Mouse (Mus musculus): ENCODE results near the gene Plk3. TPM values are rescaled to one million over a fixed set of nuclear protein-coding genes. Genes with fewer than 3 reads are reported as not detected.
A peak's percentile ranks its signal among the peaks of the same experiment; 100 is the strongest.

Plk3 gene
- total RNA-seq, 1 experiment from 2014 or later: 3.1 TPM

- no peak for ATAC-seq (replicated peaks in 1 of 2; ENCODE audit: insufficient read depth in 1 of 2, low FRiP score in 2 of 2, low TSS enrichment in 1 of 2, low read depth in 1 of 2, poor library complexity in 2 of 2, severe bottlenecking in 2 of 2)
These were observed 11.5 kb upstream of the Plk3 start for GRCm38 (mm10) chr4:117145248-117145647.

GRCm38 (mm10) chr4:117143023-117143422 is 9.3 kb upstream of the Plk3 start:
- no peak for ATAC-seq (replicated peaks in 1 of 2; ENCODE audit: insufficient read depth in 1 of 2, low FRiP score in 2 of 2, low TSS enrichment in 1 of 2, low read depth in 1 of 2, poor library complexity in 2 of 2, severe bottlenecking in 2 of 2)

- ATAC-seq (replicated peaks in 1 of 2; ENCODE audit: insufficient read depth in 1 of 2, low FRiP score in 2 of 2, low TSS enrichment in 1 of 2, low read depth in 1 of 2, poor library complexity in 2 of 2, severe bottlenecking in 2 of 2): no peak
These were observed 6.8 kb upstream of the Plk3 start for GRCm38 (mm10) chr4:117140613-117141012.

GRCm38 (mm10) chr4:117139217-117139612 is 5.5 kb upstream of the Plk3 start:
- ATAC-seq (replicated peaks in 1 of 2; ENCODE audit: insufficient read depth in 1 of 2, low FRiP score in 2 of 2, low TSS enrichment in 1 of 2, low read depth in 1 of 2, poor library complexity in 2 of 2, severe bottlenecking in 2 of 2): peak; percentile 35 to 46; a peak in 2 of 4 replicates

GRCm38 (mm10) chr4:117138295-117139216 is 4.8 kb upstream of the Plk3 start:
- no peak for ATAC-seq (replicated peaks in 1 of 2; ENCODE audit: insufficient read depth in 1 of 2, low FRiP score in 2 of 2, low TSS enrichment in 1 of 2, low read depth in 1 of 2, poor library complexity in 2 of 2, severe bottlenecking in 2 of 2)

GRCm38 (mm10) chr4:117136034-117136433 is 2.3 kb upstream of the Plk3 start:
- ATAC-seq (replicated peaks in 1 of 2; ENCODE audit: insufficient read depth in 1 of 2, low FRiP score in 2 of 2, low TSS enrichment in 1 of 2, low read depth in 1 of 2, poor library complexity in 2 of 2, severe bottlenecking in 2 of 2): no peak

GRCm38 (mm10) chr4:117134601-117134995 is 835 bp upstream of the Plk3 start:
- ATAC-seq (replicated peaks in 1 of 2; ENCODE audit: insufficient read depth in 1 of 2, low FRiP score in 2 of 2, low TSS enrichment in 1 of 2, low read depth in 1 of 2, poor library complexity in 2 of 2, severe bottlenecking in 2 of 2): no peak

GRCm38 (mm10) chr4:117133366-117133796 is 382 bp downstream of the Plk3 start:
- peak in 1 of 2 experiments; percentile 8; a peak in 1 of 4 replicates for ATAC-seq (replicated peaks in 1 of 2; ENCODE audit: insufficient read depth in 1 of 2, low FRiP score in 2 of 2, low TSS enrichment in 1 of 2, low read depth in 1 of 2, poor library complexity in 2 of 2, severe bottlenecking in 2 of 2)

- ATAC-seq (replicated peaks in 1 of 2; ENCODE audit: insufficient read depth in 1 of 2, low FRiP score in 2 of 2, low TSS enrichment in 1 of 2, low read depth in 1 of 2, poor library complexity in 2 of 2, severe bottlenecking in 2 of 2): no peak
These were observed 994 bp downstream of the Plk3 start for GRCm38 (mm10) chr4:117132794-117133143.

- ATAC-seq (replicated peaks in 1 of 2; ENCODE audit: insufficient read depth in 1 of 2, low FRiP score in 2 of 2, low TSS enrichment in 1 of 2, low read depth in 1 of 2, poor library complexity in 2 of 2, severe bottlenecking in 2 of 2): no peak
These were observed 1.6 kb downstream of the Plk3 start for GRCm38 (mm10) chr4:117131890-117132793.

GRCm38 (mm10) chr4:117131198-117131597 is 2.6 kb downstream of the Plk3 start:
- no peak for ATAC-seq (replicated peaks in 1 of 2; ENCODE audit: insufficient read depth in 1 of 2, low FRiP score in 2 of 2, low TSS enrichment in 1 of 2, low read depth in 1 of 2, poor library complexity in 2 of 2, severe bottlenecking in 2 of 2)

GRCm38 (mm10) chr4:117130790-117131189 is 3.0 kb downstream of the Plk3 start:
- ATAC-seq (replicated peaks in 1 of 2; ENCODE audit: insufficient read depth in 1 of 2, low FRiP score in 2 of 2, low TSS enrichment in 1 of 2, low read depth in 1 of 2, poor library complexity in 2 of 2, severe bottlenecking in 2 of 2): no peak

GRCm38 (mm10) chr4:117127991-117128686 is 5.6 kb downstream of the Plk3 start:
- no peak for ATAC-seq (replicated peaks in 1 of 2; ENCODE audit: insufficient read depth in 1 of 2, low FRiP score in 2 of 2, low TSS enrichment in 1 of 2, low read depth in 1 of 2, poor library complexity in 2 of 2, severe bottlenecking in 2 of 2)

GRCm38 (mm10) chr4:117126675-117127290 is 7.0 kb downstream of the Plk3 start, which contains the start of gene Tctex1d4:
TSS of gene Tctex1d4 (plus strand) at chr4:117126794.
- ATAC-seq (replicated peaks in 1 of 2; ENCODE audit: insufficient read depth in 1 of 2, low FRiP score in 2 of 2, low TSS enrichment in 1 of 2, low read depth in 1 of 2, poor library complexity in 2 of 2, severe bottlenecking in 2 of 2): peak; percentile 9 to 20; a peak in 1 of 4 replicates

GRCm38 (mm10) chr4:117125910-117126674 is 7.7 kb downstream of the Plk3 start:
- peak; percentile 51 to 59 for ATAC-seq (replicated peaks in 1 of 2; ENCODE audit: insufficient read depth in 1 of 2, low FRiP score in 2 of 2, low TSS enrichment in 1 of 2, low read depth in 1 of 2, poor library complexity in 2 of 2, severe bottlenecking in 2 of 2)

GRCm38 (mm10) chr4:117125348-117125909 is 8.3 kb downstream of the Plk3 start, which contains the start of gene Btbd19:
TSS of gene Btbd19 (minus strand) at chr4:117125725.
- ATAC-seq (replicated peaks in 1 of 2; ENCODE audit: insufficient read depth in 1 of 2, low FRiP score in 2 of 2, low TSS enrichment in 1 of 2, low read depth in 1 of 2, poor library complexity in 2 of 2, severe bottlenecking in 2 of 2): no peak
